In genomic region chr4:124063269-124064100, GRCm38 (mm10) we compare ENCODE assay signal across 26 mouse cellular contexts.
DNase-seq lines count a peak whose midpoint lies in the region; ATAC-seq and TF ChIP-seq lines count a peak whose summit lies in the region.
"Had no signal": no experiment of that assay in that cellular context is flagged by ENCODE, and none has a peak within 500 bp of the region (broad histone marks: within the 10 kb centered on the region; RNA-seq: fewer than 3 reads in every experiment).

No protein-coding gene starts in this region.

- H3K9ac ChIP-seq in forebrain, embryonic 13.5 days = no peak overlapping the region
- H3K9ac ChIP-seq in forebrain, embryonic 16.5 days (replicated peaks; ENCODE audit: low read depth, low read length) = no peak overlapping the region
- no peak overlapping the region for H3K9ac ChIP-seq in forebrain, embryonic 11.5 days (ENCODE audit: low read length)
- no peak overlapping the region for H3K9ac ChIP-seq in hindbrain, postnatal 0 days (replicated peaks; ENCODE audit: low read length)
- H3K9ac ChIP-seq in hindbrain, embryonic 14.5 days = no peak overlapping the region
- H3K9ac ChIP-seq: embryonic facial prominence, embryonic 12.5 days; embryonic facial prominence, embryonic 15.5 days; heart, embryonic 12.5 days; heart, embryonic 15.5 days; hindbrain, embryonic 15.5 days had no signal

- ATAC-seq in forebrain, embryonic 13.5 days = peak; percentile 65; the same call in 1 of the 2 replicates
- peak; percentile 64 for ATAC-seq in forebrain, embryonic 16.5 days
- no peak for ATAC-seq in forebrain, embryonic 11.5 days (replicated peaks; ENCODE audit: low FRiP score)
- ATAC-seq in hindbrain, postnatal 0 days = no peak
- ATAC-seq in hindbrain, embryonic 14.5 days (ENCODE audit: low FRiP score) = no peak
- ATAC-seq: CD4-positive, CD25-positive, alpha-beta regulatory T cell, adult 4 months; inflammation-experienced regulatory T-cells, adult 6 months; intestine, embryonic 16.5 days had no signal

- no peak for TF ChIP-seq CTCF in hindbrain, postnatal 0 days (IDR thresholded peaks at IDR 0.05; ENCODE audit: low read depth)
- no peak for TF ChIP-seq CTCF in brain, embryonic 14.5 days (IDR thresholded peaks at IDR 0.05; ENCODE audit: borderline replicate concordance, extremely low read depth, insufficient read depth, insufficient read length)

- no peak overlapping the region for H3K4me2 ChIP-seq in forebrain, embryonic 13.5 days
- H3K4me2 ChIP-seq in forebrain, embryonic 16.5 days (ENCODE audit: low read length) = no peak overlapping the region
- no peak overlapping the region for H3K4me2 ChIP-seq in forebrain, embryonic 11.5 days (ENCODE audit: low read depth, low read length, severe bottlenecking)
- H3K4me2 ChIP-seq in hindbrain, postnatal 0 days (ENCODE audit: low read depth, low read length) = no peak overlapping the region
- no peak overlapping the region for H3K4me2 ChIP-seq in hindbrain, embryonic 14.5 days (replicated peaks)
- H3K4me2 ChIP-seq: embryonic facial prominence, embryonic 12.5 days; embryonic facial prominence, embryonic 15.5 days; heart, embryonic 12.5 days; heart, embryonic 15.5 days; hindbrain, embryonic 15.5 days had no signal

- no peaks in the 10 kb centered on the region for H3K27me3 ChIP-seq in forebrain, embryonic 13.5 days
- H3K27me3 ChIP-seq in forebrain, embryonic 10.5 days (ENCODE audit: poor library complexity, severe bottlenecking) = no peaks in the 10 kb centered on the region
- no peaks in the 10 kb centered on the region for H3K27me3 ChIP-seq in forebrain, embryonic 16.5 days (replicated peaks; ENCODE audit: control insufficient read depth, insufficient read depth, low read length)
- H3K27me3 ChIP-seq in forebrain, embryonic 11.5 days (ENCODE audit: control insufficient read depth, insufficient read depth, low read length) = no peaks in the 10 kb centered on the region
- no peaks in the 10 kb centered on the region for H3K27me3 ChIP-seq in hindbrain, postnatal 0 days (ENCODE audit: insufficient read depth, low read length)
- no peaks in the 10 kb centered on the region for H3K27me3 ChIP-seq in hindbrain, embryonic 14.5 days (ENCODE audit: control insufficient read depth, insufficient read depth, low read length)
- H3K27me3 ChIP-seq: embryonic facial prominence, embryonic 12.5 days; embryonic facial prominence, embryonic 15.5 days; heart, embryonic 12.5 days; heart, embryonic 15.5 days; hindbrain, embryonic 15.5 days had no signal

- no peak for TF ChIP-seq POLR2A in brain, embryonic 14.5 days (IDR thresholded peaks at IDR 0.05; ENCODE audit: borderline replicate concordance, extremely low read depth, insufficient read depth, insufficient read length, poor library complexity, severe bottlenecking)

- H3K4me1 ChIP-seq in forebrain, embryonic 13.5 days = peaks cover 9% of the 10 kb centered on the region; the same call in 1 of the 2 replicates
- H3K4me1 ChIP-seq in forebrain, embryonic 10.5 days = no peaks in the 10 kb centered on the region
- 0 out of 2 replicates have a peak, but pooled peaks cover 2% of the 10 kb centered on the region for H3K4me1 ChIP-seq in forebrain, embryonic 16.5 days (replicated peaks; ENCODE audit: control insufficient read depth, insufficient read depth, low read length)
- no peaks in the 10 kb centered on the region for H3K4me1 ChIP-seq in forebrain, embryonic 11.5 days (replicated peaks; ENCODE audit: control insufficient read depth, insufficient read depth, low read length)
- no peaks in the 10 kb centered on the region for H3K4me1 ChIP-seq in hindbrain, postnatal 0 days (ENCODE audit: insufficient read depth, low read length)
- H3K4me1 ChIP-seq in hindbrain, embryonic 14.5 days (replicated peaks; ENCODE audit: control insufficient read depth, insufficient read depth, low read length) = no peaks in the 10 kb centered on the region
- H3K4me1 ChIP-seq: embryonic facial prominence, embryonic 12.5 days; embryonic facial prominence, embryonic 15.5 days; heart, embryonic 12.5 days; heart, embryonic 15.5 days; hindbrain, embryonic 15.5 days had no signal

- no peak for DNase-seq in forebrain, embryonic 10.5 days (ENCODE audit: extremely low spot score, low spot score)
- no peak for DNase-seq in forebrain, embryonic 11.5 days (ENCODE audit: low spot score)
- DNase-seq in hindbrain, postnatal 0 days (ENCODE audit: low spot score) = peak; percentile 49
- DNase-seq in hindbrain, embryonic 14.5 days (ENCODE audit: low spot score) = no peak
- DNase-seq in brain, embryonic 14.5 days (ENCODE audit: low read depth) = peak; percentile 81
- no peak for DNase-seq in embryo, embryonic 10 days (ENCODE audit: low spot score)
- DNase-seq: adrenal gland, adult 2 months; adrenal gland, postnatal 14 days; cerebellum, adult 18-20 months; cerebellum, adult 9-10 months; gastrocnemius, postnatal 10 days; gastrocnemius, postnatal 36 days; heart, postnatal 10 days; heart, postnatal 36 days; kidney, adult 18-20 months; kidney, adult 9 months had no signal

- no peak overlapping the region for H3K27ac ChIP-seq in forebrain, embryonic 13.5 days
- no peak overlapping the region for H3K27ac ChIP-seq in forebrain, embryonic 10.5 days
- H3K27ac ChIP-seq in forebrain, embryonic 16.5 days (ENCODE audit: low read length) = no peak overlapping the region
- no peak overlapping the region for H3K27ac ChIP-seq in forebrain, embryonic 11.5 days (ENCODE audit: low read depth, low read length)
- no peak overlapping the region for H3K27ac ChIP-seq in hindbrain, postnatal 0 days
- no peak overlapping the region for H3K27ac ChIP-seq in hindbrain, embryonic 14.5 days
- H3K27ac ChIP-seq: embryonic facial prominence, embryonic 12.5 days; embryonic facial prominence, embryonic 15.5 days; heart, embryonic 15.5 days; hindbrain, embryonic 15.5 days had no signal

- no peaks in the 10 kb centered on the region for H3K36me3 ChIP-seq in forebrain, embryonic 13.5 days (ENCODE audit: poor library complexity, severe bottlenecking)
- no peaks in the 10 kb centered on the region for H3K36me3 ChIP-seq in forebrain, embryonic 10.5 days (replicated peaks)
- no peaks in the 10 kb centered on the region for H3K36me3 ChIP-seq in forebrain, embryonic 16.5 days (ENCODE audit: control insufficient read depth, insufficient read depth)
- no peaks in the 10 kb centered on the region for H3K36me3 ChIP-seq in forebrain, embryonic 11.5 days (ENCODE audit: control insufficient read depth, insufficient read depth, low read length)
- no peaks in the 10 kb centered on the region for H3K36me3 ChIP-seq in hindbrain, postnatal 0 days (ENCODE audit: insufficient read depth, low read length)
- H3K36me3 ChIP-seq in hindbrain, embryonic 14.5 days (replicated peaks; ENCODE audit: control insufficient read depth, insufficient read depth) = no peaks in the 10 kb centered on the region
- H3K36me3 ChIP-seq: embryonic facial prominence, embryonic 12.5 days; embryonic facial prominence, embryonic 15.5 days; heart, embryonic 12.5 days; heart, embryonic 15.5 days; hindbrain, embryonic 15.5 days had no signal

- no peak overlapping the region for H3K4me3 ChIP-seq in forebrain, embryonic 13.5 days
- no peak overlapping the region for H3K4me3 ChIP-seq in forebrain, embryonic 10.5 days
- H3K4me3 ChIP-seq in forebrain, embryonic 16.5 days (replicated peaks; ENCODE audit: low read length) = no peak overlapping the region
- no peak overlapping the region for H3K4me3 ChIP-seq in forebrain, embryonic 11.5 days (ENCODE audit: low read depth, low read length)
- no peak overlapping the region for H3K4me3 ChIP-seq in hindbrain, postnatal 0 days (ENCODE audit: low read length)
- H3K4me3 ChIP-seq in hindbrain, embryonic 14.5 days (replicated peaks; ENCODE audit: low read length) = no peak overlapping the region
- H3K4me3 ChIP-seq: embryonic facial prominence, embryonic 12.5 days; embryonic facial prominence, embryonic 15.5 days; heart, embryonic 12.5 days; heart, embryonic 15.5 days; hindbrain, embryonic 15.5 days had no signal

- 58% methylated on average over 4 of the region's 4 CpGs for WGBS in forebrain, embryonic 13.5 days
- 77% methylated on average over 4 of the region's 4 CpGs for WGBS in forebrain, embryonic 10.5 days
- 47% methylated on average over 4 of the region's 4 CpGs for WGBS in forebrain, embryonic 16.5 days
- WGBS in forebrain, embryonic 11.5 days = 69% methylated on average over 4 of the region's 4 CpGs
- 65% methylated on average over 4 of the region's 4 CpGs for WGBS in hindbrain, postnatal 0 days
- WGBS in hindbrain, embryonic 14.5 days = 72% methylated on average over 4 of the region's 4 CpGs

- no peaks in the 10 kb centered on the region for H3K9me3 ChIP-seq in forebrain, embryonic 13.5 days (replicated peaks)
- H3K9me3 ChIP-seq in forebrain, embryonic 10.5 days = no peaks in the 10 kb centered on the region
- no peaks in the 10 kb centered on the region for H3K9me3 ChIP-seq in forebrain, embryonic 16.5 days (ENCODE audit: control insufficient read depth, low read length)
- no peaks in the 10 kb centered on the region for H3K9me3 ChIP-seq in forebrain, embryonic 11.5 days (ENCODE audit: control insufficient read depth, low read length)
- H3K9me3 ChIP-seq in hindbrain, postnatal 0 days (ENCODE audit: low read length) = no peaks in the 10 kb centered on the region
- no peaks in the 10 kb centered on the region for H3K9me3 ChIP-seq in hindbrain, embryonic 14.5 days (ENCODE audit: control insufficient read depth, low read length)
- H3K9me3 ChIP-seq: embryonic facial prominence, embryonic 12.5 days; embryonic facial prominence, embryonic 15.5 days; heart, embryonic 12.5 days; heart, embryonic 15.5 days; hindbrain, embryonic 15.5 days had no signal

Comparison
In these comparisons a context has a peak if more than half of its experiments do, and no peak if none do; other contexts are left out.
1. ATAC-seq: peak in forebrain, embryonic 13.5 days (single experiment) and forebrain, embryonic 16.5 days (single experiment); none in forebrain, embryonic 11.5 days (single experiment), hindbrain, postnatal 0 days (single experiment) and hindbrain, embryonic 14.5 days (single experiment).
2. DNase-seq: peak in hindbrain, postnatal 0 days (single experiment) and brain, embryonic 14.5 days (single experiment); none in forebrain, embryonic 10.5 days (single experiment), forebrain, embryonic 11.5 days (single experiment), hindbrain, embryonic 14.5 days (single experiment) and embryo, embryonic 10 days (single experiment).